Mouse (Mus musculus) neural tube, embryonic 13.5 days (tissue): ENCODE measurements around the gene Slc2a5. TPM values are rescaled to one million over a fixed set of nuclear protein-coding genes. Genes with fewer than 3 reads are reported as not detected.

Experiments used
- ATAC-seq: fragments of 200-750 bp; cut with Nextera tagmentation; 2 replicates; pipeline ENCODE4 v1.8.0; 2017; ENCODE audit warnings: low read depth, mild to moderate bottlenecking, moderate TSS enrichment, moderate library complexity
- H3K27ac ChIP-seq: fragments of 300-500 bp; sonication (generic); replicated peaks from 2 replicates; pipeline ENCODE4 v1.5.1; 2015; ENCODE audit warnings: moderate library complexity, mild to moderate bottlenecking, inconsistent platforms
- H3K27me3 ChIP-seq: fragments of 300-500 bp; sonication (generic); 2 replicates; pipeline ENCODE4 v1.6.1; 2015; ENCODE audit warnings: mild to moderate bottlenecking, inconsistent platforms
- H3K36me3 ChIP-seq: fragments of 300-500 bp; sonication (generic); 2 replicates; pipeline ENCODE4 v1.6.1; 2015; ENCODE audit warnings: mild to moderate bottlenecking, inconsistent platforms
- H3K4me1 ChIP-seq: fragments of 300-500 bp; sonication (generic); replicated peaks from 2 replicates; pipeline ENCODE4 v1.6.1; 2015; ENCODE audit warnings: inconsistent platforms
- H3K4me2 ChIP-seq: fragments of 300-500 bp; sonication (generic); 2 replicates; pipeline ENCODE4 v1.6.1; 2015; ENCODE audit warnings: inconsistent platforms, mild to moderate bottlenecking, moderate library complexity
- H3K4me3 ChIP-seq: fragments of 300-500 bp; sonication (generic); 2 replicates; pipeline ENCODE4 v1.5.1; 2015; ENCODE audit warnings: mild to moderate bottlenecking, inconsistent platforms
- H3K9ac ChIP-seq: fragments of 300-500 bp; sonication (generic); 2 replicates; pipeline ENCODE4 v1.6.1; 2015; ENCODE audit warnings: moderate library complexity, mild to moderate bottlenecking, inconsistent platforms
- H3K9me3 ChIP-seq: fragments of 300-500 bp; sonication (generic); 2 replicates; pipeline ENCODE4 v1.6.1; 2016; ENCODE audit warnings: inconsistent platforms
- WGBS: fragments of 180-500 bp; shearing (Covaris S2); methylation state at CpG from one replicate; pipeline ENCODE4 v1.1.7; 2015; 5-methylcytosine and 5-hydroxymethylcytosine counted together
- polyA plus RNA-seq: library from polyadenylated mRNA; unstranded; fragments of >200 nt; fragmentation: Nextera tagmentation; extraction: Ambion mirVana; gene quantifications from 2 replicates; pipeline ENCODE4 v1.2.1, GENCODE M21; 2015

The Slc2a5 gene
- polyA plus RNA-seq, 1 experiment from 2014 or later: 2.5 TPM

GRCm38 (mm10) chr4:150130661-150131060, 11.6 kb downstream of the Slc2a5 start:
- no peak for ATAC-seq
- H3K4me3 ChIP-seq: no peak overlapping the region
- no peak overlapping the region for H3K4me2 ChIP-seq
- H3K27ac ChIP-seq: no peak overlapping the region
- 33% methylated on average over 2 of the region's 2 CpGs for WGBS
- 0 out of 2 replicates have a peak, but pooled peaks cover 4% of the 10 kb centered on the region for H3K4me1 ChIP-seq
- no peaks in the 10 kb centered on the region for H3K36me3 ChIP-seq
- no peaks in the 10 kb centered on the region for H3K9me3 ChIP-seq
- H3K27me3 ChIP-seq: 0 out of 2 replicates have a peak, but pooled peaks cover 3% of the 10 kb centered on the region
- H3K9ac ChIP-seq: no peak overlapping the region

DNA sequence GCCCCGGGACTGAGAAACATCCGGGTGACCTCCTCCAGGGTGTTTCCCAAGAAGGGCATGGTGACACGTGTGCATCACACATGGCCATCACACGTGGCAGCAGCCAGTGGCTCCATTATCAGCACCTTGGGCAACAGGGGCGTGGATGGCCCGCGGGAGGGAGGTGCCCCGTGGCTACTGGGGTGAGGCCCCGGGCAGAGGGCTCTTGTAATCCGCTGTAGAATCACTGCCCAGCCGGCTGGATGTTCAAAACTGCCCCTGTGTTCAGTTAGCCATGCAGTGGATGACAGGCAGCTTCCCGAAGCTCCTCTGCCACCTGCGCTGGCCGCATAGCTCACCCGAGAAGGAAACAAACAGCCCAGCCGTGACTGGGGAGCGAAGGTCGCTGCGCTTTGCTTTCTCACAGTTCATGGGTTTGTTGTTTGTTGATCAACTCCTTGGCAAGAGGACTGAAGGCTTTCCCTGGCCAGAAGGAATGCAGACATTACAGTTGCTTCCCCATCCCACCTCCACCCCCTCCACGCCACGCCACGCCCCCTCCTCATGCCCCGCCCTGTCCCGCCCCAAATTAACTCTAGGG, 13.7 kb downstream of the Slc2a5 start:
- WGBS: 30% methylated on average over 24 of the region's 24 CpGs

GRCm38 (mm10) chr4:150135254-150135653, 16.2 kb downstream of the Slc2a5 start:
- H3K9me3 ChIP-seq: no peaks in the 10 kb centered on the region
- no peak overlapping the region for H3K9ac ChIP-seq
- peaks cover 16% of the 10 kb centered on the region for H3K4me1 ChIP-seq
- H3K27ac ChIP-seq: no peak overlapping the region
- ATAC-seq: no peak
- no peak overlapping the region for H3K4me3 ChIP-seq
- no peaks in the 10 kb centered on the region for H3K36me3 ChIP-seq
- 0 out of 2 replicates have a peak, but pooled peaks cover 3% of the 10 kb centered on the region for H3K27me3 ChIP-seq
- H3K4me2 ChIP-seq: no peak overlapping the region
- WGBS: 89% methylated on average over 7 of the region's 7 CpGs

More for the DNA sequence above, 13.7 kb downstream of the Slc2a5 start:
- no peak for ATAC-seq
- H3K4me2 ChIP-seq: peak overlapping the region; percentile 44
- H3K27ac ChIP-seq: no peak overlapping the region
- peak overlapping the region; percentile 13; the same call in 1 of the 2 replicates for H3K4me3 ChIP-seq
- peak overlapping the region; percentile 38; the same call in 1 of the 2 replicates for H3K9ac ChIP-seq
- H3K9me3 ChIP-seq: no peaks in the 10 kb centered on the region
- 0 out of 2 replicates have a peak, but pooled peaks cover 3% of the 10 kb centered on the region for H3K27me3 ChIP-seq
- 0 out of 2 replicates have a peak, but pooled peaks cover 5% of the 10 kb centered on the region for H3K4me1 ChIP-seq
- H3K36me3 ChIP-seq: no peaks in the 10 kb centered on the region

- no peak overlapping the region for H3K4me3 ChIP-seq
- 0 out of 2 replicates have a peak, but pooled peaks cover 3% of the 10 kb centered on the region for H3K27me3 ChIP-seq
- H3K4me1 ChIP-seq: peaks cover 16% of the 10 kb centered on the region
- ATAC-seq: peak; percentile 44; the same call in 1 of the 2 replicates
- no peaks in the 10 kb centered on the region for H3K36me3 ChIP-seq
- H3K9me3 ChIP-seq: no peaks in the 10 kb centered on the region
- 8% methylated on average over 10 of the region's 10 CpGs for WGBS
- no peak overlapping the region for H3K9ac ChIP-seq
- H3K27ac ChIP-seq: no peak overlapping the region
- H3K4me2 ChIP-seq: no peak overlapping the region
These were observed 17.6 kb downstream of the Slc2a5 start for GRCm38 (mm10) chr4:150136693-150137092.

- 81% methylated on average over 7 of the region's 7 CpGs for WGBS
- no peak overlapping the region for H3K27ac ChIP-seq
- H3K9ac ChIP-seq: no peak overlapping the region
- ATAC-seq: peak; percentile 24; the same call in 1 of the 2 replicates
- H3K27me3 ChIP-seq: 0 out of 2 replicates have a peak, but pooled peaks cover 3% of the 10 kb centered on the region
- peaks cover 16% of the 10 kb centered on the region for H3K4me1 ChIP-seq
- H3K4me2 ChIP-seq: no peak overlapping the region
- no peak overlapping the region for H3K4me3 ChIP-seq
- H3K36me3 ChIP-seq: no peaks in the 10 kb centered on the region
- no peaks in the 10 kb centered on the region for H3K9me3 ChIP-seq
These were observed 18.4 kb downstream of the Slc2a5 start for GRCm38 (mm10) chr4:150137368-150138083.

GRCm38 (mm10) chr4:150138084-150138543, 19.0 kb downstream of the Slc2a5 start:
- Histone ChIP-seq H3K4me2 (peak overlapping the region; percentile 53), H3K27me3 (0 out of 2 replicates have a peak, but pooled peaks cover 3% of the 10 kb centered on the region), H3K4me1 (peaks cover 11% of the 10 kb centered on the region), H3K36me3 (no peaks in the 10 kb centered on the region), H3K9me3 (no peaks in the 10 kb centered on the region), H3K9ac (peak overlapping the region; percentile 59), H3K27ac (peak overlapping the region; percentile 68), H3K4me3 (peak overlapping the region; percentile 34)
- 20% methylated on average over 9 of the region's 9 CpGs for WGBS
- ATAC-seq: peak; percentile 83

DNA sequence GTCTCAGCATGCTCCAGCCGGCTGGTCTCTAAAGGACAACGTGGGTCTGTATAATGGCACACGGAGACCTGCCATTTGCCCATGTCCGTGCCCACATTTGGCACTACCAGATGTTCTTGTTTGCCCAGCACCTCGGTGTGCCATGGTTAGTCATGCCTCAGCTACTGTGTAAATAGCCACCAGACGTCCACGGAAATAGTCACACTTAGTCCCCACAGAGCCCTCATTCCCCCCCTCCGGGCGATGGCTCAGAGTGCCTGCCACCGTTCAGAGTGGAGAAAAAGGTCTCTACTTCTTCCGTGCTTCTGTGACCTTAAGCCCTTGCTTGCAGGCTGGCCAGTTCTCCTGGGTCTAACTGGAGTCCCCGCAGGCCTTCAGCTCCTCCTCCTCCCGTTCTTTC, 20.0 kb downstream of the Slc2a5 start:
- Histone ChIP-seq H3K4me3 (no peak overlapping the region), H3K9me3 (no peaks in the 10 kb centered on the region), H3K36me3 (no peaks in the 10 kb centered on the region), H3K27ac (no peak overlapping the region), H3K9ac (no peak overlapping the region), H3K27me3 (no peaks in the 10 kb centered on the region), H3K4me2 (no peak overlapping the region), H3K4me1 (peaks cover 11% of the 10 kb centered on the region)
- WGBS: 70% methylated on average over 13 of the region's 13 CpGs
- no peak for ATAC-seq

GRCm38 (mm10) chr4:150140346-150140745, 21.3 kb downstream of the Slc2a5 start:
- no peak overlapping the region for H3K4me3 ChIP-seq
- peaks cover 11% of the 10 kb centered on the region for H3K4me1 ChIP-seq
- no peaks in the 10 kb centered on the region for H3K27me3 ChIP-seq
- no peak overlapping the region for H3K27ac ChIP-seq
- WGBS: 68% methylated on average over 7 of the region's 7 CpGs
- no peaks in the 10 kb centered on the region for H3K9me3 ChIP-seq
- no peak overlapping the region for H3K4me2 ChIP-seq
- no peaks in the 10 kb centered on the region for H3K36me3 ChIP-seq
- H3K9ac ChIP-seq: no peak overlapping the region
- ATAC-seq: no peak

GRCm38 (mm10) chr4:150144242-150144641, 25.2 kb downstream of the Slc2a5 start:
- Histone ChIP-seq H3K9ac (no peak overlapping the region), H3K36me3 (no peaks in the 10 kb centered on the region), H3K27ac (no peak overlapping the region), H3K4me1 (no peaks in the 10 kb centered on the region), H3K4me2 (no peak overlapping the region), H3K9me3 (no peaks in the 10 kb centered on the region), H3K27me3 (no peaks in the 10 kb centered on the region), H3K4me3 (no peak overlapping the region)
- 21% methylated on average over 12 of the region's 12 CpGs for WGBS
- ATAC-seq: no peak

GRCm38 (mm10) chr4:150146286-150146685, 27.2 kb downstream of the Slc2a5 start:
- H3K9me3 ChIP-seq: no peaks in the 10 kb centered on the region
- 88% methylated on average over 4 of the region's 4 CpGs for WGBS
- H3K9ac ChIP-seq: no peak overlapping the region
- no peak overlapping the region for H3K27ac ChIP-seq
- no peak overlapping the region for H3K4me2 ChIP-seq
- no peaks in the 10 kb centered on the region for H3K36me3 ChIP-seq
- H3K4me1 ChIP-seq: no peaks in the 10 kb centered on the region
- H3K4me3 ChIP-seq: no peak overlapping the region
- no peak for ATAC-seq
- no peaks in the 10 kb centered on the region for H3K27me3 ChIP-seq

- H3K9ac ChIP-seq: no peak overlapping the region
- H3K27me3 ChIP-seq: no peaks in the 10 kb centered on the region
- no peaks in the 10 kb centered on the region for H3K9me3 ChIP-seq
- WGBS: 78% methylated on average over 7 of the region's 7 CpGs
- no peaks in the 10 kb centered on the region for H3K36me3 ChIP-seq
- no peak overlapping the region for H3K4me3 ChIP-seq
- no peak for ATAC-seq
- no peak overlapping the region for H3K27ac ChIP-seq
- no peak overlapping the region for H3K4me2 ChIP-seq
- H3K4me1 ChIP-seq: no peaks in the 10 kb centered on the region
These were observed 32.0 kb downstream of the Slc2a5 start for GRCm38 (mm10) chr4:150151045-150151444.

DNA sequence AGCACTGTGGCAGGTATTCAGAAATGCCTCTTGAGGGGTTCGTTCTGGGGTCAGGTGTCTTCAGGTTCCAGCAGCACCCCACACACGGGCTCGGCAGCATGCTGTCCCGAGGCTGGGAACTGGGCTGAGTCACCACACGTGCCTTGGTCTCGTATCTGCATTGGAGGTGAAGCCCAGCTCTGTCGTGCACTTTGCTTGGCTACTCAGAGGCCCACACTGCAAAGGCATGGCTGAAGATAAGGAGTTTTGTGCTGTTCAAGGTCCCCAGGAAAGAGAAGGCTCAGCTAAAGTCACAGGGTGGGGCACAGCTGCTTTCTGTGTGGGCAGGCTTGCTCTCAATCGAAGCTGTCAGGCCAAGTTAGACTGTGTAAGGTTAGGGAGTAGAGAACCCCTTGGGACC, 33.4 kb downstream of the Slc2a5 start:
- Histone ChIP-seq H3K4me3 (no peak overlapping the region), H3K27ac (no peak overlapping the region), H3K4me2 (no peak overlapping the region), H3K36me3 (no peaks in the 10 kb centered on the region), H3K27me3 (no peaks in the 10 kb centered on the region), H3K9me3 (no peaks in the 10 kb centered on the region), H3K9ac (no peak overlapping the region), H3K4me1 (no peaks in the 10 kb centered on the region)
- ATAC-seq: no peak
- WGBS: 84% methylated on average over 8 of the region's 8 CpGs
